Mouse (Mus musculus): ENCODE measurements at regions not wholly inside any gene's neighbourhood (a gene's known extent, or its start where the extent isn't known, plus 50 kb on each side); places are given as distances from the start of the nearest gene placed in this dataset.

DNA sequence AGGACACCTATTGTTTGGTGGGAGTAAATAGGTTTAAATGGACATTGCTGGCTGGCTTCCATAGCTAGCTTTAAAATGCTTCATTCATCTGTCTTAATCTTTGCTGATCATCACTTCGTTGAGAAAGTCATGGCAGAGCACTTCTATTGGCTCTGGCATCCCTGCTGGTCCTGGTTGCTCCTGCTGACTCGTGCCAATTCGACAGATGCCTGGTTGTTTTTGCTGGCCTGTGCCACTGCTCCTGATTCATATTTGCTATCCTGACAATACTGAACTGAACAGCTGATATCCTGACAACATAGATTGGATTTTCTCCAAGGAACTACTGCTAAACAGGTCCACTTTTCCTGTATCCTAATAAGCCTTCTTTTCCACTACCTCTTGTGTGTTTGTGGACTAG lies 417.1 kb downstream of the Col12a1 start:
- TF ChIP-seq CTCF (IDR thresholded peaks at IDR 0.05; ENCODE audit: low read depth) (no peak), EP300 (IDR thresholded peaks at IDR 0.05; ENCODE audit: low read depth) (no peak)
